Mouse (Mus musculus): ENCODE results near the gene March9. TPM values are rescaled to one million over a fixed set of nuclear protein-coding genes. Genes with fewer than 3 reads are reported as not detected.

March9 gene
- polyA plus RNA-seq, 1 experiment from 2014 or later = 8.8 TPM

- ATAC-seq (0 out of 2 replicates have a peak, but pooled peaks have one; percentile 19), DNase-seq (ENCODE audit: low spot score) (no peak)
- WGBS = 3% methylated on average over 29 of the region's 29 CpGs
- Histone ChIP-seq H3K27ac (ENCODE audit: low read depth, low read length) (no peak overlapping the region), H3K9me3 (replicated peaks; ENCODE audit: control insufficient read depth, low read length) (no peaks in the 10 kb centered on the region), H3K27me3 (replicated peaks; ENCODE audit: control insufficient read depth, insufficient read depth, low read length) (peaks cover 40% of the 10 kb centered on the region), H3K4me2 (ENCODE audit: low read length) (no peak overlapping the region), H3K4me3 (ENCODE audit: low read depth, low read length) (no peak overlapping the region), H3K9ac (ENCODE audit: low read length) (no peak overlapping the region), H3K36me3 (ENCODE audit: control insufficient read depth, insufficient read depth, low read length) (peaks cover 18% of the 10 kb centered on the region), H3K4me1 (ENCODE audit: control insufficient read depth, insufficient read depth, low read length) (no peaks in the 10 kb centered on the region)
Measured at GRCm38 (mm10) chr10:127049395-127050118, 10.4 kb downstream of the March9 start.

GRCm38 (mm10) chr10:127048608-127049394, 11.2 kb downstream of the March9 start:
- no peaks in the 10 kb centered on the region for H3K9me3 ChIP-seq (replicated peaks; ENCODE audit: control insufficient read depth, low read length)
- H3K4me3 ChIP-seq (ENCODE audit: low read depth, low read length) = no peak overlapping the region
- H3K27me3 ChIP-seq (replicated peaks; ENCODE audit: control insufficient read depth, insufficient read depth, low read length) = peaks cover 40% of the 10 kb centered on the region
- no peak overlapping the region for H3K27ac ChIP-seq (ENCODE audit: low read depth, low read length)
- no peak overlapping the region for H3K4me2 ChIP-seq (ENCODE audit: low read length)
- no peak for DNase-seq (ENCODE audit: low spot score)
- no peak overlapping the region for H3K9ac ChIP-seq (ENCODE audit: low read length)
- H3K36me3 ChIP-seq (ENCODE audit: control insufficient read depth, insufficient read depth, low read length) = peaks cover 13% of the 10 kb centered on the region
- no peak for ATAC-seq
- WGBS = 3% methylated on average over 35 of the region's 35 CpGs
- no peaks in the 10 kb centered on the region for H3K4me1 ChIP-seq (ENCODE audit: control insufficient read depth, insufficient read depth, low read length)

GRCm38 (mm10) chr10:127047954-127048353, 12.0 kb downstream of the March9 start, which contains the start of gene Cyp27b1:
Gene Cyp27b1, plus strand, starts transcription at chr10:127048250.
- WGBS = 31% methylated on average over 5 of the region's 5 CpGs
- Histone ChIP-seq H3K27me3 (replicated peaks; ENCODE audit: control insufficient read depth, insufficient read depth, low read length) (peaks cover 40% of the 10 kb centered on the region), H3K9me3 (replicated peaks; ENCODE audit: control insufficient read depth, low read length) (no peaks in the 10 kb centered on the region), H3K4me2 (ENCODE audit: low read length) (no peak within 1 kb of the TSS), H3K9ac (ENCODE audit: low read length) (no peak within 1 kb of the TSS), H3K36me3 (ENCODE audit: control insufficient read depth, insufficient read depth, low read length) (peaks cover 9% of the 10 kb centered on the region; the same call in 1 of the 2 replicates), H3K4me1 (ENCODE audit: control insufficient read depth, insufficient read depth, low read length) (no peaks in the 10 kb centered on the region), H3K27ac (ENCODE audit: low read depth, low read length) (no peak within 1 kb of the TSS), H3K4me3 (ENCODE audit: low read depth, low read length) (no peak within 1 kb of the TSS)
- ATAC-seq = no peak
- DNase-seq (ENCODE audit: low spot score) = no peak

GRCm38 (mm10) chr10:127043187-127043586, 16.8 kb downstream of the March9 start:
- no peak overlapping the region for H3K27ac ChIP-seq (ENCODE audit: low read depth, low read length)
- H3K9ac ChIP-seq (ENCODE audit: low read length) = no peak overlapping the region
- H3K27me3 ChIP-seq (replicated peaks; ENCODE audit: control insufficient read depth, insufficient read depth, low read length) = peaks cover 8% of the 10 kb centered on the region
- no peaks in the 10 kb centered on the region for H3K9me3 ChIP-seq (replicated peaks; ENCODE audit: control insufficient read depth, low read length)
- peaks cover 3% of the 10 kb centered on the region; the same call in 1 of the 2 replicates for H3K4me1 ChIP-seq (ENCODE audit: control insufficient read depth, insufficient read depth, low read length)
- ATAC-seq = no peak
- 85% methylated on average over 6 of the region's 6 CpGs for WGBS
- no peak overlapping the region for H3K4me3 ChIP-seq (ENCODE audit: low read depth, low read length)
- H3K36me3 ChIP-seq (ENCODE audit: control insufficient read depth, insufficient read depth, low read length) = peaks cover 9% of the 10 kb centered on the region; the same call in 1 of the 2 replicates
- H3K4me2 ChIP-seq (ENCODE audit: low read length) = no peak overlapping the region
- DNase-seq (ENCODE audit: low spot score) = no peak

GRCm38 (mm10) chr10:127042468-127043115, 17.4 kb downstream of the March9 start:
- Histone ChIP-seq H3K4me3 (ENCODE audit: low read depth, low read length) (peak overlapping the region; percentile 70), H3K9me3 (replicated peaks; ENCODE audit: control insufficient read depth, low read length) (no peaks in the 10 kb centered on the region), H3K4me1 (ENCODE audit: control insufficient read depth, insufficient read depth, low read length) (peaks cover 3% of the 10 kb centered on the region; the same call in 1 of the 2 replicates), H3K9ac (ENCODE audit: low read length) (peak overlapping the region; percentile 71), H3K36me3 (ENCODE audit: control insufficient read depth, insufficient read depth, low read length) (peaks cover 9% of the 10 kb centered on the region; the same call in 1 of the 2 replicates), H3K27me3 (replicated peaks; ENCODE audit: control insufficient read depth, insufficient read depth, low read length) (peaks cover 2% of the 10 kb centered on the region), H3K27ac (ENCODE audit: low read depth, low read length) (no peak overlapping the region), H3K4me2 (ENCODE audit: low read length) (peak overlapping the region; percentile 96)
- DNase-seq (ENCODE audit: low spot score) (no peak), ATAC-seq (no peak)
- 18% methylated on average over 5 of the region's 5 CpGs for WGBS

GRCm38 (mm10) chr10:127041774-127042338, 18.1 kb downstream of the March9 start:
- H3K4me2 ChIP-seq (ENCODE audit: low read length) = peak overlapping the region; percentile 96
- peak; percentile 94 for ATAC-seq
- H3K36me3 ChIP-seq (ENCODE audit: control insufficient read depth, insufficient read depth, low read length) = peaks cover 9% of the 10 kb centered on the region; the same call in 1 of the 2 replicates
- no peak overlapping the region for H3K27ac ChIP-seq (ENCODE audit: low read depth, low read length)
- peak overlapping the region; percentile 71 for H3K9ac ChIP-seq (ENCODE audit: low read length)
- 1% methylated on average over 44 of the region's 44 CpGs for WGBS
- no peaks in the 10 kb centered on the region for H3K9me3 ChIP-seq (replicated peaks; ENCODE audit: control insufficient read depth, low read length)
- H3K27me3 ChIP-seq (replicated peaks; ENCODE audit: control insufficient read depth, insufficient read depth, low read length) = no peaks in the 10 kb centered on the region
- peaks cover 3% of the 10 kb centered on the region; the same call in 1 of the 2 replicates for H3K4me1 ChIP-seq (ENCODE audit: control insufficient read depth, insufficient read depth, low read length)
- peak overlapping the region; percentile 70 for H3K4me3 ChIP-seq (ENCODE audit: low read depth, low read length)
- peak; percentile 94 for DNase-seq (ENCODE audit: low spot score)

GRCm38 (mm10) chr10:127041274-127041766, 18.7 kb downstream of the March9 start, which contains the start of the genes Mettl1 and Eef1akmt3:
Gene Mettl1, plus strand, starts transcription at chr10:127041414.
Gene Eef1akmt3, minus strand, starts transcription at chr10:127041513.
- ATAC-seq = peak; percentile 80
- H3K4me1 ChIP-seq (ENCODE audit: control insufficient read depth, insufficient read depth, low read length) = peaks cover 3% of the 10 kb centered on the region; the same call in 1 of the 2 replicates
- under 1% methylated on average over 28 of the region's 28 CpGs for WGBS
- no peak within 1 kb of the TSS for H3K27ac ChIP-seq (ENCODE audit: low read depth, low read length)
- peak; percentile 36 for DNase-seq (ENCODE audit: low spot score)
- peak within 1 kb of the TSS; percentile 70 for H3K4me3 ChIP-seq (ENCODE audit: low read depth, low read length)
- H3K27me3 ChIP-seq (replicated peaks; ENCODE audit: control insufficient read depth, insufficient read depth, low read length) = no peaks in the 10 kb centered on the region
- peaks cover 9% of the 10 kb centered on the region; the same call in 1 of the 2 replicates for H3K36me3 ChIP-seq (ENCODE audit: control insufficient read depth, insufficient read depth, low read length)
- H3K4me2 ChIP-seq (ENCODE audit: low read length) = peak within 1 kb of the TSS; percentile 96
- H3K9ac ChIP-seq (ENCODE audit: low read length) = peak within 1 kb of the TSS; percentile 71
- H3K9me3 ChIP-seq (replicated peaks; ENCODE audit: control insufficient read depth, low read length) = no peaks in the 10 kb centered on the region
